Mouse (Mus musculus) stomach, embryonic 14.5 days (tissue): ENCODE results near the gene Hormad1. TPM values are rescaled to one million over a fixed set of nuclear protein-coding genes. Genes with fewer than 3 reads are reported as not detected.

Experiments used
- ATAC-seq: fragments of 200-750 bp; cut with Nextera tagmentation; 2 replicates; pipeline ENCODE4 v1.8.0; 2017; ENCODE audit warnings: low read depth, moderate TSS enrichment; ENCODE audit not compliant: insufficient number of reproducible peaks, insufficient read depth, low FRiP score
- H3K27ac ChIP-seq: fragments of 300-500 bp; sonication (generic); 2 replicates; pipeline ENCODE4 v1.5.1; 2014; ENCODE audit warnings: mild to moderate bottlenecking, low read length, moderate library complexity, mixed read lengths
- H3K27me3 ChIP-seq: fragments of 300-500 bp; sonication (generic); 2 replicates; pipeline ENCODE4 v1.6.1; 2014; ENCODE audit warnings: low read length, control low read depth, mixed read lengths; ENCODE audit not compliant: control insufficient read depth, insufficient read depth
- H3K36me3 ChIP-seq: fragments of 300-500 bp; sonication (generic); 2 replicates; pipeline ENCODE4 v1.6.1; 2014; ENCODE audit warnings: mild to moderate bottlenecking, control low read depth, low read length, moderate library complexity, mixed read lengths; ENCODE audit not compliant: control insufficient read depth, insufficient read depth
- H3K4me1 ChIP-seq: fragments of 300-500 bp; sonication (generic); 2 replicates; pipeline ENCODE4 v1.6.1; 2014; ENCODE audit warnings: low read length, control low read depth, mixed read lengths; ENCODE audit not compliant: control insufficient read depth, insufficient read depth
- H3K4me2 ChIP-seq: fragments of 300-500 bp; sonication (generic); replicated peaks from 2 replicates; pipeline ENCODE4 v1.6.1; 2014; ENCODE audit warnings: low read depth, low read length, control low read depth
- H3K4me3 ChIP-seq: fragments of 300-500 bp; sonication (generic); 2 replicates; pipeline ENCODE4 v1.5.1; 2014; ENCODE audit warnings: low read depth, low read length, control low read depth
- H3K9ac ChIP-seq: fragments of 300-500 bp; sonication (generic); replicated peaks from 2 replicates; pipeline ENCODE4 v1.6.1; 2014; ENCODE audit warnings: low read depth, mild to moderate bottlenecking, control low read depth, low read length, moderate library complexity, mixed read lengths
- H3K9me3 ChIP-seq: fragments of 300-500 bp; sonication (generic); 2 replicates; pipeline ENCODE4 v1.6.1; 2016; ENCODE audit warnings: low read depth, low read length, control low read depth; ENCODE audit not compliant: control insufficient read depth
- WGBS: fragments of 180-500 bp; shearing (Covaris S2); extraction: QIAGEN DNeasy Blood & Tissue Kit; methylation state at CpG from one replicate; pipeline ENCODE4 v1.1.7; 2014; 5-methylcytosine and 5-hydroxymethylcytosine counted together
- polyA plus RNA-seq: library from polyadenylated mRNA; unstranded; fragments of >200 nt; fragmentation: Nextera tagmentation; extraction: Ambion mirVana; gene quantifications from 2 replicates; pipeline ENCODE4 v1.2.1, GENCODE M21; 2014

Gene Hormad1
- polyA plus RNA-seq, 1 experiment from 2014 or later = not detected

- H3K27me3 ChIP-seq = no peaks in the 10 kb centered on the region
- H3K27ac ChIP-seq = no peak overlapping the region
- no peak overlapping the region for H3K4me2 ChIP-seq
- H3K4me3 ChIP-seq = no peak overlapping the region
- no peaks in the 10 kb centered on the region for H3K9me3 ChIP-seq
- no peak overlapping the region for H3K9ac ChIP-seq
- ATAC-seq = no peak
- WGBS = 46% methylated on average over 2 of the region's 2 CpGs
- H3K36me3 ChIP-seq = no peaks in the 10 kb centered on the region
- no peaks in the 10 kb centered on the region for H3K4me1 ChIP-seq
Observed at GRCm38 (mm10) chr3:95524673-95525072, 34.8 kb upstream of the Hormad1 start.

DNA sequence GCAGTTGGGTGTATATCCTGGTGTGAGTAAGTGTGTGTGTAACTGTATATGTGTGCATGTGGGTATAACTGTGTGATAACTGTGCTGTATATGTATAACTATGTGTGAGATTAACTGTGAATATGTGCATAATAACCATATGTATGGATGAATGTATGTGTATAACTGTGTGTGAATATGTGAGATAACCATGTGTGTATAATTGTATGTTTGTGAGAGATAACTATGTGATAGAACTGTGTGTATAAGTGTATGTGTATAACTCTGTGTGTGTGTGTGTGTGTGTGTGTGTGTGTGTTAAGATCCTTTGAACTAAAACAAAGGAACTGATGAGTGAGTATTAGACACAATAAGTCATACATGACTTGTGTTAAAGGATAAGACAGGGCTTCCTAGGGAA, 33.4 kb upstream of the Hormad1 start:
- H3K9me3 ChIP-seq = no peaks in the 10 kb centered on the region
- no peak overlapping the region for H3K27ac ChIP-seq
- H3K4me2 ChIP-seq = no peak overlapping the region
- no peak overlapping the region for H3K4me3 ChIP-seq
- no peak for ATAC-seq
- H3K4me1 ChIP-seq = no peaks in the 10 kb centered on the region
- no peaks in the 10 kb centered on the region for H3K36me3 ChIP-seq
- H3K9ac ChIP-seq = no peak overlapping the region
- no peaks in the 10 kb centered on the region for H3K27me3 ChIP-seq

- H3K27ac ChIP-seq = no peak within 1 kb of the TSS
- H3K27me3 ChIP-seq = no peaks in the 10 kb centered on the region
- no peaks in the 10 kb centered on the region for H3K4me1 ChIP-seq
- ATAC-seq = no peak
- no peak within 1 kb of the TSS for H3K4me3 ChIP-seq
- no peak within 1 kb of the TSS for H3K4me2 ChIP-seq
- H3K9me3 ChIP-seq = no peaks in the 10 kb centered on the region
- H3K36me3 ChIP-seq = no peaks in the 10 kb centered on the region
- no peak within 1 kb of the TSS for H3K9ac ChIP-seq
- 87% methylated on average over 8 of the region's 8 CpGs for WGBS
Observed at GRCm38 (mm10) chr3:95526622-95527211, 32.8 kb upstream of the Hormad1 start, which contains the start of gene Ctss. Ctss (plus strand) TSS chr3:95526786.

DNA sequence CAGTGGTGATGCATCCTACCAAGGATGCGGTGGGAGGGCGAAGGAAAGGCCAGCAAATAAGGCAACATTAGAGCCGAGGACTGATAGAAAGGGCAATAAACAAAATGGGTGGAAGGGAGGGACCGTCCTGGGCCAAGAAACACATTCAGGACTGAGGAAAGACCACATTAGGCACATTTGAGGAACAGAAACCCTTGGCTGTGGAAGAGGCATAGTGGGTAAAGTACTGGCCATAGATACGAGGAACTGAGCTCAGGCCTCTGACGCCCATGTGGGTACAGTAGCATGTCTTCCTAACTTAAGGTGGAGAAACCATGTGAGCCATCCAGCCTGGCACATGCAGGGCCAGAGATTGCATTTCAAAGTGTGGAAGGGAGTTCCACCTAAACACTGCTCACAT, 29.7 kb upstream of the Hormad1 start:
- H3K27ac ChIP-seq = no peak overlapping the region
- no peak for ATAC-seq
- H3K4me3 ChIP-seq = no peak overlapping the region

DNA sequence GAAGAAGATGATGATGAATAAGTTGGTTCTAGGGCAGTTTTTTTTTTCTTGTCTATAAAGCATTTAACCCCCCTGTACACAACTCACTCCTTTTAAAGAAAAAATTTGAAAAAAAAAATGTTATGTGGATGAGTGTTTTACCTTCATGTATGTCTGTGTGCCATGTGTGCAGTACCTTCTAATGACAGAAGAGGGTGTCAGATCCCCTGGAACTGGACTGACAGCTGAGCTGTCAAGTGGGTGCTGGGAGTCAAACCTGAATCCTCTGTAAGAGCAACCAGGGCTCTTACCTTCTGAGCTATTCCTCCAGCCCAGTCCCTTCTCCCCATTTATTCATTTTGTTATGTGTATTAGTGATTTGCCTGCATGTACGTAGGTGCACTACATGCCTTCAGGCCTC, 28.5 kb upstream of the Hormad1 start:
- ATAC-seq = no peak
- WGBS = 92% methylated on average over 1 of the region's 1 CpGs

More for the DNA sequence above, 29.7 kb upstream of the Hormad1 start:
- H3K27me3 ChIP-seq = no peaks in the 10 kb centered on the region
- no peak overlapping the region for H3K4me2 ChIP-seq
- no peaks in the 10 kb centered on the region for H3K36me3 ChIP-seq
- H3K9ac ChIP-seq = no peak overlapping the region
- no peaks in the 10 kb centered on the region for H3K4me1 ChIP-seq
- H3K9me3 ChIP-seq = no peaks in the 10 kb centered on the region
- 79% methylated on average over 6 of the region's 6 CpGs for WGBS

DNA sequence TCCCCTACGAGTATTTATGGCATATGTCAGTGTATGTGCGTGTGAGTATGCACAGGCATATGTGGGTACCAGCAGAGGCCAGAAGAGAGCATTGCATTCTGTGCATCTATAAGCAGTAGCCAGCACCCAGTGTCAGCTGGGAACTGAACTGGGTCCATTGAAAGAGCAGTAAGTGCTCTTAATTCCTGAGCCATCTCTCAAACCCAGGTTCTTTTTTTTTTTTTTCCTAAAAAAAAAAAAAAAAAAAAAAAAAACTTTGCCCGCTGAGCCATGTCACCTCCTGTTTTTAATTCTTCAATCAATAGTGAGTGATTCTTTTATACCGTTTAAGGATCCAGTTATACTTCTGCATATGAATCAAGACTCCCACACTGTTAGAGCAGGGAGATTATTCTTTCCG, 26.1 kb upstream of the Hormad1 start:
- Histone ChIP-seq H3K4me2 (no peak overlapping the region), H3K27me3 (no peaks in the 10 kb centered on the region), H3K36me3 (no peaks in the 10 kb centered on the region), H3K4me3 (no peak overlapping the region), H3K4me1 (no peaks in the 10 kb centered on the region), H3K27ac (no peak overlapping the region), H3K9ac (no peak overlapping the region), H3K9me3 (no peaks in the 10 kb centered on the region)
- ATAC-seq = no peak
- WGBS = 87% methylated on average over 5 of the region's 5 CpGs

More for the DNA sequence above, 28.5 kb upstream of the Hormad1 start:
- Histone ChIP-seq H3K27me3 (no peaks in the 10 kb centered on the region), H3K36me3 (no peaks in the 10 kb centered on the region), H3K4me2 (no peak overlapping the region), H3K9ac (no peak overlapping the region), H3K4me3 (no peak overlapping the region), H3K9me3 (no peaks in the 10 kb centered on the region), H3K4me1 (no peaks in the 10 kb centered on the region), H3K27ac (no peak overlapping the region)

DNA sequence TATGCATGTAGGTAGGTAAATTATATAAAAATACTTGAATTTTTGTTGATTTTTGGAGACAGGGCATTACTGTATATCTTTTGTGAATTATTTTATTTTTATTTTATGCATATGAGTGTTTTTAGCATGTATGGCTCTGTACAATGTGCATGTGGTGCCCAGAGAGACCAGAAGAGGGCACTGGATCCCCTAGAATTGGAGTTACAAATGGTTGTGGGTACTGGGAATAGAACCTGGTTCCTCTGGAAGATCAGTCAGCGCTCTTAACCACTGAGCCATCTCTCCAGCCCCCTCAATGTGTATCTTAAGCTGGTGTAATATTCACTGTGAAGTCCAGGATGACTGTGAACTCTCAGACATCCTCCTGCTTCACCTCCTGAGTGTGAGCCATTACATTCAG, 24.6 kb upstream of the Hormad1 start:
- H3K9me3 ChIP-seq = no peaks in the 10 kb centered on the region
- H3K36me3 ChIP-seq = no peaks in the 10 kb centered on the region
- H3K4me1 ChIP-seq = no peaks in the 10 kb centered on the region
- WGBS = 68% methylated on average over 1 of the region's 1 CpGs
- ATAC-seq = no peak
- no peak overlapping the region for H3K4me2 ChIP-seq
- no peak overlapping the region for H3K27ac ChIP-seq
- no peak overlapping the region for H3K4me3 ChIP-seq
- H3K27me3 ChIP-seq = no peaks in the 10 kb centered on the region
- H3K9ac ChIP-seq = no peak overlapping the region

- H3K9me3 ChIP-seq = no peaks in the 10 kb centered on the region
- H3K4me1 ChIP-seq = no peaks in the 10 kb centered on the region
- no peak overlapping the region for H3K9ac ChIP-seq
- ATAC-seq = no peak
- H3K4me2 ChIP-seq = no peak overlapping the region
- no peaks in the 10 kb centered on the region for H3K36me3 ChIP-seq
- H3K27me3 ChIP-seq = no peaks in the 10 kb centered on the region
- WGBS = 89% methylated on average over 10 of the region's 10 CpGs
- no peak overlapping the region for H3K4me3 ChIP-seq
- no peak overlapping the region for H3K27ac ChIP-seq
Observed at GRCm38 (mm10) chr3:95538936-95539335, 20.5 kb upstream of the Hormad1 start.

DNA sequence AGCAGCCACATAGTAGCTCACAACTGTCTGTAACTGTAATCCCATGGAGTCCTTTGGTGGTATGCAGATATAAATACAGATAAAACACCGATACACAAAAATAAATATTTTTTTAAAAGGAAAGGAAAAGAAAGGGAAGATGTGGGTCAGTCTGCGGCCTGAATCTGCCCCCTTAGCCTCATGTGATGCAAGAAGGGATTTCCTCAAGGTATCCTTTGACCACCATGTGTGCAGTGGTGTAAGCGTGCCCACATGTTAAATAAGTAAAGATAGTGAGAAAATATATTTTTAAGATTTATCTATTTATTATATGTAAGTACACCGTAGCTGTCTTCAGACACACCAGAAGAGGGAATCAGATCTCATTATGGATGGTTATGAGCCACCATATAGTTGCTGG, 19.6 kb upstream of the Hormad1 start:
- 92% methylated on average over 4 of the region's 4 CpGs for WGBS
- no peak overlapping the region for H3K27ac ChIP-seq
- H3K9ac ChIP-seq = no peak overlapping the region
- H3K36me3 ChIP-seq = no peaks in the 10 kb centered on the region
- ATAC-seq = no peak
- H3K4me1 ChIP-seq = no peaks in the 10 kb centered on the region
- H3K27me3 ChIP-seq = no peaks in the 10 kb centered on the region
- H3K9me3 ChIP-seq = no peaks in the 10 kb centered on the region
- no peak overlapping the region for H3K4me3 ChIP-seq
- H3K4me2 ChIP-seq = no peak overlapping the region
